Mouse (Mus musculus) embryonic fibroblast, embryonic 13.5 days (primary cell): ENCODE results near the gene Scaf4.

Experiments used
- CTCF ChIP-seq: IDR thresholded peaks from 2 replicates; pipeline ENCODE4 v1.5.1; 2011; ENCODE audit warnings: mild to moderate bottlenecking, control low read depth, low read length, moderate library complexity, borderline replicate concordance; ENCODE audit not compliant: insufficient read depth
- POLR2A ChIP-seq: IDR thresholded peaks from 2 replicates; pipeline ENCODE4 v1.6.1; 2011; ENCODE audit warnings: low read depth, mild to moderate bottlenecking, control low read depth, low read length, moderate library complexity

DNA sequence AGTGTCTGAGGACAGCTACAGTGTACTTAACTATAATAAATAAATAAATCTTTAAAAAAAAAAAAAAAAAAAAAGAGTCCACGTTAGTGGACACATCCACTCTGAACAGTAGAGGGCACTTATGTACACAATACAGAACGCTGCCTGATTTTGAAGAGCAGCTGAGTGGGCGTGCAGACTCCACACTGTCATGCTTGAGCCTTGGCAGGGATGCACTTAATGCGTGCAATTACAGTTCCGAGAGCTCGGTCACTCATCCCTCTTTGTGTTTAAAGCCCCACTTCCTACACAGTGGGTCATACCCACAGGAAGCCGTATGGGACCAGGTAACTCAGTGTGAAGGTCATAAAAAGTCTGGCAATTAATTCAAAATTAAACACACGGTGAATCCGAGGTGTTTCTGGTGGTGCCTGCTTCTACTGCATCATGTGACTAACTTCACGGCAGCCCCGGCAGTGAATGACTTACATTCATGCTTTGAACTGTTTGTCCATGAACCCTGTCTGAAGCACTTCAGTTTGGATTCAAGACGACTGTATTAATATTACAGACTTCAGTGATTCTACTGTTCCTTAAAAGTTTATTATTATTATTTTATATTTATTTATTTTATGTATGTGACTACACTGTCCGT, 28.3 kb upstream of the Scaf4 start:
- TF ChIP-seq POLR2A (no peak), CTCF (no peak)
